Mouse (Mus musculus): ENCODE data around the gene Siah1a. TPM values are rescaled to one million over a fixed set of nuclear protein-coding genes. Genes with fewer than 3 reads are reported as not detected.

Siah1a gene
- polyA plus RNA-seq, 2 experiments, result 36.5 to 46.1 TPM

- no peaks in the 10 kb centered on the region for H3K36me3 ChIP-seq (ENCODE audit: control insufficient read depth, insufficient read depth, low read length)
- no peak overlapping the region for H3K4me3 ChIP-seq (replicated peaks; ENCODE audit: low read length)
- H3K27ac ChIP-seq (replicated peaks; ENCODE audit: low read depth, low read length), result no peak overlapping the region
- TF ChIP-seq POLR2A (IDR thresholded peaks at IDR 0.05; ENCODE audit: borderline replicate concordance, extremely low read depth, insufficient read depth, insufficient read length), result no peak
- 73% methylated on average over 4 of the region's 4 CpGs for WGBS
- H3K9ac ChIP-seq (ENCODE audit: low read depth, low read length, severe bottlenecking), result no peak overlapping the region
- ATAC-seq (ENCODE audit: low FRiP score, low read depth), result no peak
- no peaks in the 10 kb centered on the region for H3K27me3 ChIP-seq (ENCODE audit: control insufficient read depth, insufficient read depth, low read length)
- no peaks in the 10 kb centered on the region for H3K4me1 ChIP-seq (ENCODE audit: control insufficient read depth, insufficient read depth, low read length)
- no peaks in the 10 kb centered on the region for H3K9me3 ChIP-seq (ENCODE audit: control insufficient read depth, low read length)
- no peak overlapping the region for H3K4me2 ChIP-seq (replicated peaks; ENCODE audit: low read depth, low read length, severe bottlenecking)
- no peak for DNase-seq (ENCODE audit: low spot score)
Measured at GRCm38 (mm10) chr8:86759090-86759491, 13.4 kb upstream of the Siah1a start.

GRCm38 (mm10) chr8:86758651-86759050 is 12.9 kb upstream of the Siah1a start:
- 79% methylated on average over 3 of the region's 3 CpGs for WGBS
- Histone ChIP-seq H3K4me3 (replicated peaks; ENCODE audit: low read length) (no peak overlapping the region), H3K4me2 (replicated peaks; ENCODE audit: low read depth, low read length, severe bottlenecking) (no peak overlapping the region), H3K36me3 (ENCODE audit: control insufficient read depth, insufficient read depth, low read length) (no peaks in the 10 kb centered on the region), H3K9me3 (ENCODE audit: control insufficient read depth, low read length) (no peaks in the 10 kb centered on the region), H3K27me3 (ENCODE audit: control insufficient read depth, insufficient read depth, low read length) (no peaks in the 10 kb centered on the region), H3K27ac (replicated peaks; ENCODE audit: low read depth, low read length) (no peak overlapping the region), H3K9ac (ENCODE audit: low read depth, low read length, severe bottlenecking) (no peak overlapping the region), H3K4me1 (ENCODE audit: control insufficient read depth, insufficient read depth, low read length) (no peaks in the 10 kb centered on the region)
- ATAC-seq (ENCODE audit: low FRiP score, low read depth) (no peak), DNase-seq (ENCODE audit: low spot score) (no peak)
- TF ChIP-seq POLR2A (IDR thresholded peaks at IDR 0.05; ENCODE audit: borderline replicate concordance, extremely low read depth, insufficient read depth, insufficient read length), result no peak

- Histone ChIP-seq H3K4me1 (ENCODE audit: control insufficient read depth, insufficient read depth, low read length) (no peaks in the 10 kb centered on the region), H3K9me3 (ENCODE audit: control insufficient read depth, low read length) (no peaks in the 10 kb centered on the region), H3K27ac (replicated peaks; ENCODE audit: low read depth, low read length) (no peak overlapping the region), H3K9ac (ENCODE audit: low read depth, low read length, severe bottlenecking) (peak overlapping the region; percentile 21; the same call in 1 of the 2 replicates), H3K36me3 (ENCODE audit: control insufficient read depth, insufficient read depth, low read length) (no peaks in the 10 kb centered on the region), H3K4me2 (replicated peaks; ENCODE audit: low read depth, low read length, severe bottlenecking) (no peak overlapping the region; the same call in 1 of the 2 replicates), H3K27me3 (ENCODE audit: control insufficient read depth, insufficient read depth, low read length) (no peaks in the 10 kb centered on the region), H3K4me3 (replicated peaks; ENCODE audit: low read length) (no peak overlapping the region)
- 27% methylated on average over 23 of the region's 23 CpGs for WGBS
- ATAC-seq (ENCODE audit: low FRiP score, low read depth) (no peak), DNase-seq (ENCODE audit: low spot score) (no peak)
- no peak for TF ChIP-seq POLR2A (IDR thresholded peaks at IDR 0.05; ENCODE audit: borderline replicate concordance, extremely low read depth, insufficient read depth, insufficient read length)
Measured at GRCm38 (mm10) chr8:86756948-86757733, 11.4 kb upstream of the Siah1a start.

- no peak overlapping the region for H3K27ac ChIP-seq (replicated peaks; ENCODE audit: low read depth, low read length)
- H3K36me3 ChIP-seq (ENCODE audit: control insufficient read depth, insufficient read depth, low read length), result no peaks in the 10 kb centered on the region
- no peaks in the 10 kb centered on the region for H3K9me3 ChIP-seq (ENCODE audit: control insufficient read depth, low read length)
- no peak overlapping the region for H3K9ac ChIP-seq (ENCODE audit: low read depth, low read length, severe bottlenecking)
- TF ChIP-seq POLR2A (IDR thresholded peaks at IDR 0.05; ENCODE audit: borderline replicate concordance, extremely low read depth, insufficient read depth, insufficient read length), result no peak
- ATAC-seq (ENCODE audit: low FRiP score, low read depth) (no peak), DNase-seq (ENCODE audit: low spot score) (no peak)
- H3K4me2 ChIP-seq (replicated peaks; ENCODE audit: low read depth, low read length, severe bottlenecking), result no peak overlapping the region
- peaks cover 7% of the 10 kb centered on the region for H3K4me1 ChIP-seq (ENCODE audit: control insufficient read depth, insufficient read depth, low read length)
- H3K4me3 ChIP-seq (replicated peaks; ENCODE audit: low read length), result no peak overlapping the region
- WGBS, result 15% methylated on average over 2 of the region's 2 CpGs
- H3K27me3 ChIP-seq (ENCODE audit: control insufficient read depth, insufficient read depth, low read length), result no peaks in the 10 kb centered on the region
Measured at GRCm38 (mm10) chr8:86749842-86750241, 4.1 kb upstream of the Siah1a start.

GRCm38 (mm10) chr8:86746511-86746910 is 777 bp upstream of the Siah1a start:
- peak overlapping the region; percentile 100 for H3K9ac ChIP-seq (ENCODE audit: low read depth, low read length, severe bottlenecking)

More at GRCm38 (mm10) chr8:86746511-86746910, 777 bp upstream of the Siah1a start:
- Histone ChIP-seq H3K9me3 (ENCODE audit: control insufficient read depth, low read length) (no peaks in the 10 kb centered on the region), H3K27me3 (ENCODE audit: control insufficient read depth, insufficient read depth, low read length) (no peaks in the 10 kb centered on the region), H3K27ac (replicated peaks; ENCODE audit: low read depth, low read length) (peak overlapping the region; percentile 97; the same call in 1 of the 2 replicates), H3K36me3 (ENCODE audit: control insufficient read depth, insufficient read depth, low read length) (no peaks in the 10 kb centered on the region), H3K4me1 (ENCODE audit: control insufficient read depth, insufficient read depth, low read length) (peaks cover 24% of the 10 kb centered on the region), H3K4me2 (replicated peaks; ENCODE audit: low read depth, low read length, severe bottlenecking) (peak overlapping the region; percentile 85), H3K4me3 (replicated peaks; ENCODE audit: low read length) (peak overlapping the region; percentile 89)
- TF ChIP-seq POLR2A (IDR thresholded peaks at IDR 0.05; ENCODE audit: borderline replicate concordance, extremely low read depth, insufficient read depth, insufficient read length), result no peak
- 3% methylated on average over 11 of the region's 11 CpGs for WGBS
- ATAC-seq (ENCODE audit: low FRiP score, low read depth), result no peak
- no peak for DNase-seq (ENCODE audit: low spot score)
